Mouse (Mus musculus): ENCODE measurements around the gene Gm43517. TPM values are rescaled to one million over a fixed set of nuclear protein-coding genes. Genes with fewer than 3 reads are reported as not detected.

Gene Gm43517
- polyA plus RNA-seq, 1 experiment from 2014 or later, result not detected

Other genes with a start within 250 kb of the Gm43517 start
- gene Foxg1, start 2.5 kb upstream of the Gm43517 start, polyA plus RNA-seq (2015; fragmentation: Nextera tagmentation; extraction: Ambion mirVana), result 0.12 and 0.38 TPM in 2 replicates